Mouse (Mus musculus): ENCODE measurements at regions not wholly inside any gene's neighbourhood (a gene's known extent, or its start where the extent isn't known, plus 50 kb on each side); places are given as distances from the start of the nearest gene placed in this dataset.
A peak's percentile ranks its signal among the peaks of the same experiment; 100 is the strongest.

- H3K27ac ChIP-seq = peak overlapping the region; percentile 69
- peak; percentile 59; the same call in 1 of the 2 replicates for ATAC-seq
- peaks cover 52% of the 10 kb centered on the region for H3K4me1 ChIP-seq (replicated peaks)
- no peaks in the 10 kb centered on the region for H3K36me3 ChIP-seq
- H3K4me2 ChIP-seq (replicated peaks) = peak overlapping the region; percentile 32
- H3K27me3 ChIP-seq = peaks cover 21% of the 10 kb centered on the region
- WGBS = 3% methylated on average over 18 of the region's 18 CpGs
- no peak overlapping the region for H3K9ac ChIP-seq (replicated peaks)
- H3K4me3 ChIP-seq (replicated peaks) = no peak overlapping the region
- no peaks in the 10 kb centered on the region; the same call in 1 of the 2 replicates for H3K9me3 ChIP-seq
These were observed 95.2 kb downstream of the Mrm1 start for GRCm38 (mm10) chr11:84724080-84724479.

DNA sequence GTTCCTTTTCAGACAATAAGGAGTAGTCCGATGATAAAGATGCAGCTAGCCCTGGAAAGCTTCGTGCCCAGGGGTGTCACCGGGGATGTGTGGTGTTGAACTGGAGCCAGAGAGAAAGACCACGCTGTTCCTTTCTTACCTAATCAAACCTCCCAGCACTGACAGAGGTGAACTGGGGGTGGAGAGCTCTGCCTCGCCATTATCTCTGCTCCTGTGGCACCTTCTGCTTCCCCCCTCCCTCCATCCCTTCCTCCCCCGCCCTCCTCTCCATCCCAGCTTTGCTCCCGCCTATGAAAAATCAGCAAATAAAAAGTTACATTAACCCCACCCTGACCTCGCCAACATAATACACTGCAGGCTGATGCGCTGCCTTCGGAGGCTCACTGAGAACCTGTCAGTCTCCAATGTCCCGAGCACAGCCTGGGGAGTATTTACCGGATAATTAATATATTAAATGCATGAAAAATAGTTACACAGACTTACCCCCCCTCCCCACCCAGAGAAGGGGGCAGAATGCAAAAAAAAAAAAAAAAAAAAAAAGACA lies 96.6 kb downstream of the Mrm1 start:
- Histone ChIP-seq H3K4me2 (replicated peaks) (0 out of 2 replicates have a peak overlapping the region, but pooled peaks have one; percentile 7), H3K9ac (replicated peaks) (no peak overlapping the region), H3K36me3 (no peaks in the 10 kb centered on the region), H3K4me3 (replicated peaks) (no peak overlapping the region), H3K9me3 (no peaks in the 10 kb centered on the region; the same call in 1 of the 2 replicates), H3K4me1 (replicated peaks) (peaks cover 49% of the 10 kb centered on the region), H3K27ac (peak overlapping the region; percentile 52), H3K27me3 (peaks cover 21% of the 10 kb centered on the region)
- peak; percentile 55 for ATAC-seq
- WGBS = 52% methylated on average over 12 of the region's 12 CpGs

- peaks cover 45% of the 10 kb centered on the region for H3K4me1 ChIP-seq (replicated peaks)
- H3K9ac ChIP-seq (replicated peaks) = no peak overlapping the region
- no peak overlapping the region for H3K4me3 ChIP-seq (replicated peaks)
- peaks cover 21% of the 10 kb centered on the region for H3K27me3 ChIP-seq
- ATAC-seq = no peak
- no peak overlapping the region for H3K4me2 ChIP-seq (replicated peaks)
- H3K27ac ChIP-seq = peak overlapping the region; percentile 52; the same call in 1 of the 2 replicates
- WGBS = 37% methylated on average over 3 of the region's 3 CpGs
- no peaks in the 10 kb centered on the region for H3K36me3 ChIP-seq
- H3K9me3 ChIP-seq = no peaks in the 10 kb centered on the region; the same call in 1 of the 2 replicates
These were observed 97.3 kb downstream of the Mrm1 start for GRCm38 (mm10) chr11:84721979-84722378.

DNA sequence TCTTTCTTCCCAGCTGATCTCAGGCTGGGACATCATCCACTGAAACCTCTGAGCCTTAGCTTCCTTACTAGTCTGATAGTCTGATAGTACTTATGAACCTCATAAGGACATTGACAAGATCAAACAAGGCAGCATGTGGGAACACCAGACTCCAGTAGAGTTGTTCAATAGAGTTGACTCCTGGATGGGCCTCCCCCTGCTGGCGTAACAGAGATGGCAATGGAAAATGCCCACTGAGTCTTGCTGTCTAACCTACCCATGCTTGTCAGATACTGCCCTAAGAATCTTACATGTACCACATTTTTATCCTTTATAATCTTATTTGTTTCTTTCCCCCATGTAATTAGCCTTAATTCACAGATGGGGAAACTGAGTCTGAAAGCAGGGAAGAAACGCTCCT lies 98.2 kb downstream of the Mrm1 start:
- Histone ChIP-seq H3K36me3 (no peaks in the 10 kb centered on the region), H3K4me3 (replicated peaks) (no peak overlapping the region), H3K4me1 (replicated peaks) (peaks cover 37% of the 10 kb centered on the region), H3K9me3 (no peaks in the 10 kb centered on the region; the same call in 1 of the 2 replicates), H3K27me3 (peaks cover 23% of the 10 kb centered on the region), H3K27ac (no peak overlapping the region), H3K9ac (replicated peaks) (no peak overlapping the region), H3K4me2 (replicated peaks) (no peak overlapping the region)
- ATAC-seq = no peak
- 75% methylated on average over 2 of the region's 2 CpGs for WGBS

DNA sequence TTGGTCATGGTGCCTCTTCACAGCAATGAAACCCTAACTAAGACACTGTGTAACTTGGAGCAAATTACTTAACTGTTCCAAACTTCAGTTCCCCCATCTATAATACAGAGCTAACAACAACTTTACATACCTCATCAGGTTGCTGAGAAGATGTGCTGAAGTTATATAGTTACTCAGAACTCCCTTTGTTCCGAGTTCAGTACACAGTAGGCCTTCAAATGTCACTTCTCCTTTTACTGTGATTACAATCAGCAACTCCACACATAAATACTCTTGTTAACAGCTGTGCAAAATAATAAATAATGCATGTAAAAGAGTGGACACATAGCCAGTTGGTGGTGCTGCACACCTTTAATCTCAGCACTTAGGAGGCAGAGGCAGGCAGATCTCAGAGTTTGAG lies 99.5 kb downstream of the Mrm1 start:
- peaks cover 17% of the 10 kb centered on the region for H3K27me3 ChIP-seq
- no peak for ATAC-seq
- H3K4me2 ChIP-seq (replicated peaks) = no peak overlapping the region
- peaks cover 25% of the 10 kb centered on the region for H3K4me1 ChIP-seq (replicated peaks)
- no peak overlapping the region for H3K27ac ChIP-seq
- no peak overlapping the region for H3K9ac ChIP-seq (replicated peaks)
- H3K4me3 ChIP-seq (replicated peaks) = no peak overlapping the region
- WGBS = 90% methylated on average over 1 of the region's 1 CpGs
- no peaks in the 10 kb centered on the region for H3K36me3 ChIP-seq
- no peaks in the 10 kb centered on the region; the same call in 1 of the 2 replicates for H3K9me3 ChIP-seq

- Histone ChIP-seq H3K4me3 (replicated peaks) (no peak overlapping the region), H3K36me3 (no peaks in the 10 kb centered on the region), H3K9ac (replicated peaks) (no peak overlapping the region), H3K27ac (no peak overlapping the region), H3K27me3 (peaks cover 33% of the 10 kb centered on the region), H3K4me2 (replicated peaks) (no peak overlapping the region), H3K4me1 (replicated peaks) (peaks cover 44% of the 10 kb centered on the region), H3K9me3 (no peaks in the 10 kb centered on the region)
- WGBS = 90% methylated on average over 6 of the region's 6 CpGs
- ATAC-seq = no peak
These were observed 106.6 kb downstream of the Mrm1 start for GRCm38 (mm10) chr11:84712731-84713130.

DNA sequence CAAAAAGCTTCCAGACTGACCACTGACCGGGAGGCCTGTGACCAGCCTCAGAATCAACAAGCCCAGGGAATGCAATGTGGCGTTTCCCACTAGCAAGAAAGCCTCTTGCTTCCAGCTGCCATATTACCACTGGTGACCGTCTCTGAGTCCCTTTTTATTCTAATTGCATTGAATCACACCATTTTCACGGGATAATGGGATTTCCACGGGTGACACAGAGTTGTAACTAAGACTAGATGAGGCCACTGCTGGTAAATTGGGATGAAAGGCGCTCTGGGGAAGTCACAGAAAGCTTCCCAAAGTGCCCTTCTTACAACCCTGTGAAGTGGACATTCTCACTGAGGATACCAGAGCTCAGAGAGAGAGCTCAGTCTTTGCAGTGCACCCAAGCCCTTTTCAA lies 107.4 kb downstream of the Mrm1 start:
- Histone ChIP-seq H3K27ac (peak overlapping the region; percentile 57), H3K4me1 (replicated peaks) (peaks cover 53% of the 10 kb centered on the region), H3K9me3 (no peaks in the 10 kb centered on the region), H3K36me3 (no peaks in the 10 kb centered on the region), H3K9ac (replicated peaks) (no peak overlapping the region), H3K4me2 (replicated peaks) (no peak overlapping the region), H3K27me3 (peaks cover 34% of the 10 kb centered on the region), H3K4me3 (replicated peaks) (no peak overlapping the region)
- 22% methylated on average over 6 of the region's 6 CpGs for WGBS
- peak; percentile 41; the same call in 1 of the 2 replicates for ATAC-seq

GRCm38 (mm10) chr11:84708222-84708730 lies 111.0 kb downstream of the Mrm1 start:
- Histone ChIP-seq H3K9me3 (no peaks in the 10 kb centered on the region), H3K27ac (peak overlapping the region; percentile 54), H3K4me2 (replicated peaks) (no peak overlapping the region), H3K36me3 (no peaks in the 10 kb centered on the region), H3K9ac (replicated peaks) (no peak overlapping the region), H3K4me3 (replicated peaks) (no peak overlapping the region), H3K4me1 (replicated peaks) (peaks cover 62% of the 10 kb centered on the region), H3K27me3 (peaks cover 51% of the 10 kb centered on the region)
- no peak for ATAC-seq
- 70% methylated on average over 10 of the region's 10 CpGs for WGBS

- Histone ChIP-seq H3K4me1 (replicated peaks) (peaks cover 64% of the 10 kb centered on the region), H3K9me3 (no peaks in the 10 kb centered on the region), H3K36me3 (no peaks in the 10 kb centered on the region), H3K27ac (peak overlapping the region; percentile 54), H3K9ac (replicated peaks) (peak overlapping the region; percentile 12; the same call in 1 of the 2 replicates), H3K4me3 (replicated peaks) (no peak overlapping the region), H3K27me3 (peaks cover 53% of the 10 kb centered on the region), H3K4me2 (replicated peaks) (peak overlapping the region; percentile 28)
- ATAC-seq = peak; percentile 28; the same call in 1 of the 2 replicates
- 14% methylated on average over 10 of the region's 10 CpGs for WGBS
These were observed 111.5 kb downstream of the Mrm1 start for GRCm38 (mm10) chr11:84707772-84708171.

- WGBS = 32% methylated on average over 6 of the region's 6 CpGs
These were observed 112.6 kb downstream of the Mrm1 start for GRCm38 (mm10) chr11:84706692-84707091.

GRCm38 (mm10) chr11:84701319-84702175 lies 117.8 kb downstream of the Mrm1 start:
- Histone ChIP-seq H3K9ac (replicated peaks) (peak overlapping the region; percentile 28; the same call in 1 of the 2 replicates), H3K27ac (peak overlapping the region; percentile 85), H3K4me1 (replicated peaks) (peaks cover 56% of the 10 kb centered on the region), H3K27me3 (peaks cover 49% of the 10 kb centered on the region), H3K36me3 (no peaks in the 10 kb centered on the region), H3K4me2 (replicated peaks) (peak overlapping the region; percentile 46), H3K4me3 (replicated peaks) (0 out of 2 replicates have a peak overlapping the region, but pooled peaks have one; percentile 13), H3K9me3 (no peaks in the 10 kb centered on the region)
- peak; percentile 80 for ATAC-seq
- WGBS = 3% methylated on average over 28 of the region's 28 CpGs

More at GRCm38 (mm10) chr11:84706692-84707091, 112.6 kb downstream of the Mrm1 start:
- Histone ChIP-seq H3K9ac (replicated peaks) (no peak overlapping the region), H3K4me3 (replicated peaks) (no peak overlapping the region), H3K9me3 (no peaks in the 10 kb centered on the region), H3K4me1 (replicated peaks) (peaks cover 65% of the 10 kb centered on the region), H3K4me2 (replicated peaks) (no peak overlapping the region), H3K27me3 (peaks cover 52% of the 10 kb centered on the region), H3K36me3 (no peaks in the 10 kb centered on the region), H3K27ac (peak overlapping the region; percentile 54)
- peak; percentile 29; the same call in 1 of the 2 replicates for ATAC-seq

GRCm38 (mm10) chr11:84697521-84697920 lies 121.8 kb downstream of the Mrm1 start:
- Histone ChIP-seq H3K27ac (0 out of 2 replicates have a peak overlapping the region, but pooled peaks have one; percentile 39), H3K36me3 (no peaks in the 10 kb centered on the region), H3K27me3 (peaks cover 35% of the 10 kb centered on the region), H3K4me3 (replicated peaks) (no peak overlapping the region), H3K4me2 (replicated peaks) (no peak overlapping the region), H3K9ac (replicated peaks) (no peak overlapping the region), H3K9me3 (no peaks in the 10 kb centered on the region), H3K4me1 (replicated peaks) (peaks cover 46% of the 10 kb centered on the region)
- 58% methylated on average over 5 of the region's 5 CpGs for WGBS
- ATAC-seq = no peak
